Mouse (Mus musculus) kidney, embryonic 14.5 days (tissue): ENCODE results near the gene Usp19. TPM values are rescaled to one million over a fixed set of nuclear protein-coding genes. Genes with fewer than 3 reads are reported as not detected.
A peak's percentile ranks its signal among the peaks of the same experiment; 100 is the strongest.

Source experiments
- ATAC-seq: fragments of 200-750 bp; cut with Nextera tagmentation; 2 replicates; pipeline ENCODE4 v1.8.0; 2017; ENCODE audit warnings: moderate number of reproducible peaks, mild to moderate bottlenecking, moderate TSS enrichment, moderate library complexity; ENCODE audit not compliant: low FRiP score, low TSS enrichment
- H3K27ac ChIP-seq: fragments of 300-500 bp; sonication (generic); 2 replicates; pipeline ENCODE4 v1.5.1; 2014; ENCODE audit warnings: low read depth, mild to moderate bottlenecking, low read length, moderate library complexity, mixed read lengths
- H3K27me3 ChIP-seq: fragments of 300-500 bp; sonication (generic); 2 replicates; pipeline ENCODE4 v1.6.1; 2014; ENCODE audit warnings: mild to moderate bottlenecking, low read length; ENCODE audit not compliant: control insufficient read depth, insufficient read depth
- H3K36me3 ChIP-seq: fragments of 300-500 bp; sonication (generic); 2 replicates; pipeline ENCODE4 v1.6.1; 2014; ENCODE audit warnings: low read length, mixed read lengths; ENCODE audit not compliant: control insufficient read depth, insufficient read depth
- H3K4me1 ChIP-seq: fragments of 300-500 bp; sonication (generic); 2 replicates; pipeline ENCODE4 v1.6.1; 2014; ENCODE audit warnings: low read length, mixed read lengths; ENCODE audit not compliant: control insufficient read depth, insufficient read depth
- H3K4me2 ChIP-seq: fragments of 300-500 bp; sonication (generic); replicated peaks from 2 replicates; pipeline ENCODE4 v1.6.1; 2014; ENCODE audit warnings: low read depth, mild to moderate bottlenecking, low read length
- H3K4me3 ChIP-seq: fragments of 300-500 bp; sonication (generic); 2 replicates; pipeline ENCODE4 v1.5.1; 2014; ENCODE audit warnings: mild to moderate bottlenecking, low read length
- H3K9ac ChIP-seq: fragments of 300-500 bp; sonication (generic); 2 replicates; pipeline ENCODE4 v1.6.1; 2014; ENCODE audit warnings: low read depth, mild to moderate bottlenecking, low read length, moderate library complexity
- H3K9me3 ChIP-seq: fragments of 300-500 bp; sonication (generic); 2 replicates; pipeline ENCODE4 v1.6.1; 2016; ENCODE audit warnings: low read length; ENCODE audit not compliant: control insufficient read depth
- WGBS: fragments of 180-500 bp; shearing (Covaris S2); extraction: QIAGEN DNeasy Blood & Tissue Kit; methylation state at CpG from one replicate; pipeline ENCODE4 v1.1.7; 2014; 5-methylcytosine and 5-hydroxymethylcytosine counted together
- polyA plus RNA-seq: library from polyadenylated mRNA; unstranded; fragments of >200 nt; fragmentation: Nextera tagmentation; extraction: Ambion mirVana; gene quantifications from 2 replicates; pipeline ENCODE4 v1.2.1, GENCODE M21; 2014

Usp19 gene
- 45.4 and 69.4 TPM in 2 replicates for polyA plus RNA-seq

DNA sequence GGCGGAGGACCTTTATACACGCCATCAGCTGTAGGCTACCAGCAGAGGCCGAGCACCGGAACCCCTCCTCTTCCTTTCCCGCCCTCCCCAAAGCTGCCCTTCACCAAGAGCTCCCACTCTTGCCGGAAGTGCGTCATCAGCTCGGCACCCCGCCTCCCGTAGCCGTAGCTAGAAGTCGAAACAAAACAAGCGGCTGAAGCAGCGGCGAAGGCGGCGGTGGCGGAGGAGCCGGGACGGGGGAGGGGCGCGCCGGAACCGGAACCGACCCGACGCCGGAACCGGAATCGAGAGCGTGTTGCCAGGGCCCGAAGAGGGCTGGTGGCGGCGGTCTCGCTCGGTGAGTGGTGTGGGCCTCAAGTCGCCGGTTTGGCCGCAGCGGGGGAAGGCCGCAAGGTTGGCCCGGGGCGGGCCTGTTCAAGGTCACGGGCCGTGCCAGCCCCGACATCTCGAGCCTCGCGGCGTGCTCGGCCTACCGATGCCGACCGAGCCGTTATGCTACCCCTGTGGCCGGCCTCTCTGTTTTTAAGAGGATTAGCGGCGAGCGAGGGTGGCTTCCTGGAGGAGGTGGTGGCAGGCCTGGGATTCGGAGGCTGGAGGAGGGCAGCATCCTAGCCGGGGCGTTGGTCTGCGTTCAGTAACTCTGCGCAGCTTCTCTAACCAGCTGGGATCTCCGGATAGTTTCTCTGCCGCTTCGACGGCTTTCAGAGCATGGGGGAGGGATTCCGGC is at the start of gene Usp19:
Gene Usp19, plus strand, starts transcription at position 44 of the 727 bp plus-strand sequence.
- Histone ChIP-seq H3K36me3 (peaks cover 77% of the 10 kb centered on the region), H3K4me1 (peaks cover 11% of the 10 kb centered on the region), H3K4me2 (peak within 1 kb of the TSS; percentile 86), H3K4me3 (peak within 1 kb of the TSS; percentile 98), H3K9ac (peak within 1 kb of the TSS; percentile 97), H3K9me3 (no peaks in the 10 kb centered on the region), H3K27ac (peak within 1 kb of the TSS; percentile 97), H3K27me3 (no peaks in the 10 kb centered on the region)
- peak; percentile 95 for ATAC-seq
- under 1% methylated on average over 69 of the region's 69 CpGs for WGBS

DNA sequence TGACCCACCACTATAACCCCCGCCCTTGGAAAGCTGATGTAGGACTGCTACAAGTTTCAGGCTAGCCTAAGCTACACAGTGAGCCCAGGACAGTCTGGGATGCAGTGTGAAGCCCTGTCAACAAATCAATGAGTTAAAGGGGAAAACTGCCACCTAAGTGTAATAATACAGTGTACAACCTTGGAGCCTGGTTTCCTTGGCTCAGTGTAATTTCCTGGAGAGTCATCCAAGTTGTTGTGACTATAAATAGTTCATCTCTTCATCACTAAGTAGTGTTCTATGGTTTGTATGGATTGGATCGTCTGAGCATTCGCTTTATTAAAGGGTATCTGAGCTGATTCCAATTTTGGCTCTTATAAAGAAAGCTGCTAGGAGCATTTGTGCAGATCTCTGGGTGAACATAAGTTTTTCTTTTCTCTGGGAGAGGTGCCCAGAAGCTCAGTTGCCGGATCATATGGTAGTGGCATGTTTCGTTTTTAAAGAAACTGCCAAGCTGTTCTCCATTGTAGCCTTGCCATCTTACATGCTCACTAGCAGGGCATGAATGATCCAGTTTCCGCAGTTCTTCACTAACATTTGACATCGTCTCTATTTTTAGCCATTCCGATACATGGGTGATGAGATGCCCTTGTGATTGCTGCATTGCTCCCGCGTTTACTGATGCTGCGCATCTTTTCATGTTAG is 49.0 kb upstream of the Usp19 start:
- Histone ChIP-seq H3K27me3 (no peaks in the 10 kb centered on the region), H3K27ac (no peak overlapping the region), H3K4me1 (no peaks in the 10 kb centered on the region; the same call in 1 of the 2 replicates), H3K4me2 (no peak overlapping the region), H3K36me3 (no peaks in the 10 kb centered on the region), H3K4me3 (no peak overlapping the region), H3K9ac (no peak overlapping the region), H3K9me3 (no peaks in the 10 kb centered on the region)
- ATAC-seq: no peak
- WGBS: 92% methylated on average over 11 of the region's 11 CpGs

DNA sequence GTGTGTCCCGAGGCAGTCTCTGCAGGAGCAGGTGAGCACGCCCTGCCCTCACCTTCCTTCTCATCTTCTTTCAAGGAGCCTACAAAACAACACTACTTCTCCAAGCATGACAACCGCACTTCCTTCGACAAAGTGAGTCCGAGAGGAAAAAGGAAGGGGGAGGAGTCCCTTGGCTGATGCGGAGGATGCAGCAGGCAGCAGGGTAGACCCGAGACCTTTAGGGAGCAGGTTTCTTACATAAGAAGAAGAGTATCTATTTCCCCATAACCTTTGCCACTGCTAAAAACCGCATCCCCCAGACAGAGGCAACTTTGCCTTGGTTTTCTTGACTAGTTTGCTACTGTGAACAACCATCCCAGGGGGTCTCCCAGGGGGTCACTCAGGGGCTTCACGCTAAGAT is 45.3 kb upstream of the Usp19 start:
- Histone ChIP-seq H3K36me3 (peaks cover 6% of the 10 kb centered on the region), H3K27ac (no peak overlapping the region), H3K27me3 (no peaks in the 10 kb centered on the region), H3K9me3 (no peaks in the 10 kb centered on the region), H3K9ac (no peak overlapping the region), H3K4me2 (no peak overlapping the region), H3K4me1 (peaks cover 7% of the 10 kb centered on the region), H3K4me3 (no peak overlapping the region)
- ATAC-seq: no peak
- 50% methylated on average over 9 of the region's 9 CpGs for WGBS

DNA sequence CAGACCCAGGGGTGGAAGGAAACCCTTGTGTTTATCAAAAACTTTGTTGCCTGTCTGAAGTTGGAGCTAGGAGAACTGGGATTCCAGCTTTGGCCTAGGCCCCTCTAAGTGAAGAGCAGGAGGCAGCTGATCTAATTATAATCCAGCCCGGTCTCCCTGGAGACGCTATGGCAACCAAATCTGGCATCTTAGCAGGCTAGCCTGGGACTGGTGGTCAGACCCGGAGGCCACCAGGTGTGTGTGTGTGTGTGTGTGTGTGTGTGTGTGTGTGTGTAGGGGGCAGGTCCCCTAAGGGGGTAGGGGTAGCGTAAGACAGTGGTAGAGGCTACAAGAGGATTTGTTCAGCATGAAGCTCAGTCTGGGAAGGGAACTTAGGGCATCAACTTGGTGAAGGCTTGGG is 40.5 kb upstream of the Usp19 start:
- Histone ChIP-seq H3K4me1 (peaks cover 20% of the 10 kb centered on the region), H3K9ac (no peak overlapping the region), H3K4me3 (no peak overlapping the region), H3K9me3 (no peaks in the 10 kb centered on the region), H3K27ac (0 out of 2 replicates have a peak overlapping the region, but pooled peaks have one; percentile 43), H3K4me2 (no peak overlapping the region), H3K27me3 (no peaks in the 10 kb centered on the region), H3K36me3 (peaks cover 6% of the 10 kb centered on the region)
- WGBS: 71% methylated on average over 4 of the region's 4 CpGs
- peak; percentile 8; the same call in 1 of the 2 replicates for ATAC-seq

DNA sequence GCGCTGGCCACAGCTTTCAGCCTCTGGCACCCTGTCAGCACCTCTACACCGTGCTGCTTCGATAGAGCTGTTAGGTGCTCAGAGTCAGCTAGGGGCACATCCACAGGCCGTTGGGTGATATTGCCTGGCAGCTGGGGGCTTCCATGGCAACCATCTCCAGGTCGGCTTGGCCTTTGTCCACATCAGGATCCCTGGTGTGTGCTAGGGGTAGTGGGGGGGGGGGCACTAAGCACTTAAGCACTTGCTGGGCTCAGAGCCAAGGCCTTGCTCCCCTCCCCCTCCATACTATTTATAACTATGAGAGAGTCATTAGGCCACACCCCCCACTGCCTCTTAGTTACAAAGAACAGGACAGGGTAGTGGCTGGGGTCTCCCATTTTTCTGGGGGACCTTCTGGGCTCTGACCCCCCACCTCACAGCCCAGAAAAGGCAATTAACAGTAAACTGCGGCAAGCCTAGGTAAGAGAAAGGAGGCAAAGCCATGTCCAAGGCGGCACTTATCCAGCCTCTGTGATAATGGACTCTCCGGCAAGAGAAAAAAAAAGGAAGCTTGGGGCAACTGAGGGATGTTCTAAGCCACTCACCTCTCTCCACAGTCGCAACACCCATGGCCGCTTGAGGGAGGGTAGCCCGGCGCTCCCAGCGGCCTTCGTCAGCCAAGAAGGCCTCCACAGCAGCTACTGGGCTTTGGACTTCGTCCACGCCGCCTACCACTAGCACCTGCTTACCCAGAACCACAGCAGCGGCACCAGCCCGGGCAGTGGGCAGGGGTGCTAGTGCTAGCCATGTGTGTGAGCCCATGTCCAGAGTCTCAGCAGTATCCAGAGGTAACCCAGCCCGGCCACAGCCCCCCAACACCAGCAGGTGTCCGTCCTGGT is 39.9 kb upstream of the Usp19 start:
- Histone ChIP-seq H3K36me3 (peaks cover 6% of the 10 kb centered on the region), H3K4me3 (no peak overlapping the region), H3K27me3 (no peaks in the 10 kb centered on the region), H3K27ac (peak overlapping the region; percentile 59; the same call in 1 of the 2 replicates), H3K4me2 (peak overlapping the region; percentile 17; the same call in 1 of the 2 replicates), H3K9ac (no peak overlapping the region), H3K4me1 (peaks cover 20% of the 10 kb centered on the region; the same call in 1 of the 2 replicates), H3K9me3 (no peaks in the 10 kb centered on the region)
- ATAC-seq: peak; percentile 21; the same call in 1 of the 2 replicates
- WGBS: 72% methylated on average over 21 of the region's 21 CpGs

DNA sequence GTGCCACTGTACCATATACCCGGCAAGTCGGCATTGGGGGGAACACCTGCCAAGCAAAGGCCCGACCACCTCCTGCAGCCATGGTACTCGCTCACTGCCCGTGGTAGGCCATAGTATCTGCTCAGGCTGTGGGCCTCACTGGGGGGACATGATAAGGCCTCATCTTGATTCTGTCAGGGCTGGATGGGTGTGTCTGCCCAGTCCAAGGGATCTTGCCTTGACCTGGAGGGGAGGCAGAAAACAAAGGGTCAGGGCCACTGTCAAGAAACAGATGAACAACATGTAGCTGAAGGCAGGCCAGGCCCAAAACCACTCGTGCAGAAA is 39.3 kb upstream of the Usp19 start:
- Histone ChIP-seq H3K4me2 (peak overlapping the region; percentile 87; the same call in 1 of the 2 replicates), H3K27ac (peak overlapping the region; percentile 59; the same call in 1 of the 2 replicates), H3K27me3 (no peaks in the 10 kb centered on the region), H3K9me3 (no peaks in the 10 kb centered on the region), H3K4me3 (no peak overlapping the region), H3K36me3 (peaks cover 6% of the 10 kb centered on the region), H3K4me1 (peaks cover 20% of the 10 kb centered on the region; the same call in 1 of the 2 replicates), H3K9ac (no peak overlapping the region)
- ATAC-seq: no peak
- 89% methylated on average over 6 of the region's 6 CpGs for WGBS

DNA sequence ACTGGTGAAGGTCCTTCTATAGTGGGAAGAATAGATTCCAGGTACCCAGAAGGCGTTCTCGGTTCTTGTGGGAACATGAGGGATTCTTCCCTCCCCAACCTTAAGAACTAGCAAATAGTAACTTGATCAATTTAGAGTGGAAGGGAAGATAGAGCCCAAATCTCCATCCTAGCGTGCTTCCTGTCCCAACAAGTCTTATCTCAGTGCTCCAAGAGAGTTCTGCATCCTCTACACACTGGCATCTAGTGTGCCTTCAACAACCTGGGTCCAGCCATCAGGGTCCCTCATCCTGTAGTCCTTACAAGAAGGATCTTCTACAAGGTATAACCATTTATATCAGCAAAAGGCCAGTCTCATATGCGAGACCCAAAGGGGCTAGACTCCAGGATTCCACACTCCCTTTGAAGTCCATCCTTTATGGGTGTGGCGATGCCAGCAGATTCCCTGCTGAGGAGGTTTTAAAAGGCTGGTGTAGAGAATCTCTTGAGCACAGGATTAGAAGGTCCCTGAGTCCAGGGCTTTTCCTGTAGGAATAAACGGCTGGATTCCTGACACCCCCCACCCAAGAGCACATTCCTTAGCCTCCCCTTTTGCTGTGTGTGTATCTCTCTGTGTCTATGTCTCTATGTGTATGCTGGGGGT is 38.8 kb upstream of the Usp19 start:
- WGBS: 49% methylated on average over 6 of the region's 6 CpGs
- peak overlapping the region; percentile 47; the same call in 1 of the 2 replicates for H3K27ac ChIP-seq
- H3K27me3 ChIP-seq: no peaks in the 10 kb centered on the region
- H3K4me3 ChIP-seq: peak overlapping the region; percentile 62
- H3K36me3 ChIP-seq: peaks cover 6% of the 10 kb centered on the region
- H3K4me2 ChIP-seq: peak overlapping the region; percentile 87
- H3K9ac ChIP-seq: peak overlapping the region; percentile 70
- peaks cover 20% of the 10 kb centered on the region; the same call in 1 of the 2 replicates for H3K4me1 ChIP-seq
- no peaks in the 10 kb centered on the region for H3K9me3 ChIP-seq
- ATAC-seq: no peak

DNA sequence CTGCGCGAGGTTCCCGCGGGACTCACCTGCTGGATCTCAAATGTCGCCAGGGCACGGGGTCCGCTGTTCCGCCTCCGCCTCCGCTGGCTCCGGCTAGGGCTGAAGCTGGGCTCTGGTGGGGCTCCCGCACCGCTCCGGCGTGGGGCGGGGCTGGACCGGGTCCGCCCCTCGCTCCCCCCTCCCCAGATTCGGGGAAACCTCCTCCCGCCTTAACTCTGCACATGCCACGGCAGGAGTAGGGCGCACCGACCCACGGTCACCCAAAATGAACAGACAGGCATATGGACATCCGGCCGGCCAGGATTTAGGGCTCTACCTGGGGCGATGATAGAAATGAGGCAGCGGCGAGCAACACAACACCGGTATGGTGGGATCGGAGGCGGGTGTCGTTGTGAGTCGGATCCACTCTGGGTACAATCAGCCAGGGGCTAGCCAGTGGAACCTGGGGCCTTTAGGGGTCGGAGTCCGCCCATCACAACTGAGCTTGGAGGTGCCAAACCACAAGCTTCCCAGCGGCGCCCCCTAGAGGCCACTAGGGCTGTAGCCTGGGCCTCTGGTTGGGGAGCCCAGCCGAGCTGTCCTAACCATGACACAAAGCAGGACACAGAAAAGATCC is 38.0 kb upstream of the Usp19 start:
- H3K4me1 ChIP-seq: peaks cover 20% of the 10 kb centered on the region; the same call in 1 of the 2 replicates
- WGBS: under 1% methylated on average over 39 of the region's 40 CpGs

More for the DNA sequence above, 38.0 kb upstream of the Usp19 start:
- H3K27ac ChIP-seq: peak overlapping the region; percentile 47
- H3K27me3 ChIP-seq: no peaks in the 10 kb centered on the region
- ATAC-seq: peak; percentile 90
- H3K9me3 ChIP-seq: no peaks in the 10 kb centered on the region
- H3K9ac ChIP-seq: peak overlapping the region; percentile 70
- peak overlapping the region; percentile 62 for H3K4me3 ChIP-seq
- H3K36me3 ChIP-seq: peaks cover 6% of the 10 kb centered on the region
- peak overlapping the region; percentile 87 for H3K4me2 ChIP-seq
